In genomic region chr8:70754043-70754870, GRCm38 (mm10) we compare ENCODE assay signal across 8 mouse cellular contexts. TPM values are rescaled to one million over a fixed set of nuclear protein-coding genes. Genes with fewer than 3 reads are reported as not detected.
A peak's percentile ranks its signal among the peaks of the same experiment; 100 is the strongest.
DNase-seq lines count a peak whose midpoint lies in the region; ATAC-seq lines count a peak whose summit lies in the region.

Gene Rab3a (plus strand): TSS chr8:70754679.

- H3K9ac ChIP-seq in heart, embryonic 14.5 days (ENCODE audit: low read length): peak within 1 kb of the TSS; percentile 86
- H3K9ac ChIP-seq in liver, embryonic 13.5 days: peak within 1 kb of the TSS; percentile 84
- peak within 1 kb of the TSS; percentile 83 for H3K9ac ChIP-seq in stomach, embryonic 16.5 days (ENCODE audit: low read length)

- peaks cover 14% of the 10 kb centered on the region for H3K27me3 ChIP-seq in heart, embryonic 14.5 days (ENCODE audit: control insufficient read depth, insufficient read depth, low read length)
- peaks cover 14% of the 10 kb centered on the region for H3K27me3 ChIP-seq in liver, embryonic 13.5 days
- H3K27me3 ChIP-seq in stomach, embryonic 16.5 days (ENCODE audit: control insufficient read depth, insufficient read depth, low read length): no peaks in the 10 kb centered on the region

- DNase-seq in CD4-positive, CD25-positive, alpha-beta regulatory T cell, adult 2 months (ENCODE audit: low read depth, low spot score): peak; percentile 97
- peak; percentile 99 for DNase-seq in fibroblast of lung, adult 2 months (ENCODE audit: low read depth)
- DNase-seq in kidney, postnatal 14 days: peak; percentile 99
- DNase-seq in liver, embryonic 13.5 days: peak; percentile 98
- DNase-seq in neural tube, embryonic 10.5 days (ENCODE audit: extremely low spot score, low spot score): peak; percentile 92

- H3K9me3 ChIP-seq in heart, embryonic 14.5 days (ENCODE audit: control insufficient read depth, low read length): no peaks in the 10 kb centered on the region
- no peaks in the 10 kb centered on the region for H3K9me3 ChIP-seq in liver, embryonic 13.5 days (replicated peaks)
- H3K9me3 ChIP-seq in stomach, embryonic 16.5 days (replicated peaks; ENCODE audit: control insufficient read depth, low read length): no peaks in the 10 kb centered on the region

- ATAC-seq in heart, embryonic 14.5 days (ENCODE audit: insufficient number of reproducible peaks, insufficient read depth, low FRiP score, low read depth): peak; percentile 94
- ATAC-seq in liver, embryonic 13.5 days (ENCODE audit: low read depth): peak; percentile 98
- peak; percentile 97 for ATAC-seq in stomach, embryonic 16.5 days (ENCODE audit: insufficient read depth, low FRiP score)

- peaks cover 9% of the 10 kb centered on the region for H3K4me1 ChIP-seq in brown adipose tissue, adult 24 weeks (ENCODE audit: control insufficient read depth, insufficient read depth, insufficient read length, low read length)
- H3K4me1 ChIP-seq in heart, embryonic 14.5 days (ENCODE audit: control insufficient read depth in 2 of 2, insufficient read depth in 2 of 2, low read length in 2 of 2): peaks cover 15 to 32% of the 10 kb centered on the region in 2 experiments
- peaks cover 48% of the 10 kb centered on the region for H3K4me1 ChIP-seq in liver, embryonic 13.5 days (replicated peaks)
- peaks cover 28% of the 10 kb centered on the region for H3K4me1 ChIP-seq in stomach, embryonic 16.5 days (ENCODE audit: control insufficient read depth, insufficient read depth, low read length)

- peaks cover 29% of the 10 kb centered on the region for H3K36me3 ChIP-seq in heart, embryonic 14.5 days (ENCODE audit: control insufficient read depth, insufficient read depth, low read length)
- peaks cover 26% of the 10 kb centered on the region for H3K36me3 ChIP-seq in liver, embryonic 13.5 days
- peaks cover 7% of the 10 kb centered on the region; the same call in 1 of the 2 replicates for H3K36me3 ChIP-seq in stomach, embryonic 16.5 days (ENCODE audit: control insufficient read depth, insufficient read depth, low read length)

- peak within 1 kb of the TSS; percentile 97 for H3K4me2 ChIP-seq in heart, embryonic 14.5 days (ENCODE audit: low read length)
- H3K4me2 ChIP-seq in liver, embryonic 13.5 days: peak within 1 kb of the TSS; percentile 100
- H3K4me2 ChIP-seq in stomach, embryonic 16.5 days (ENCODE audit: low read depth, low read length): peak within 1 kb of the TSS; percentile 98

- peak within 1 kb of the TSS; percentile 69 for H3K4me3 ChIP-seq in brown adipose tissue, adult 24 weeks (ENCODE audit: insufficient read depth, low read depth, low read length)
- H3K4me3 ChIP-seq in heart, embryonic 14.5 days (ENCODE audit: control insufficient read depth in 1 of 2, insufficient read depth in 1 of 2, low read depth in 1 of 2, low read length in 2 of 2): peak within 1 kb of the TSS; percentile 57 to 74
- H3K4me3 ChIP-seq in liver, embryonic 13.5 days (replicated peaks): peak within 1 kb of the TSS; percentile 76
- peak within 1 kb of the TSS; percentile 71 for H3K4me3 ChIP-seq in stomach, embryonic 16.5 days (replicated peaks; ENCODE audit: low read length)

- H3K27ac ChIP-seq in brown adipose tissue, adult 24 weeks (replicated peaks; ENCODE audit: low read depth, low read length): peak within 1 kb of the TSS; percentile 97
- H3K27ac ChIP-seq in heart, embryonic 14.5 days (replicated peaks in 1 of 2; ENCODE audit: control insufficient read depth in 1 of 2, insufficient read depth in 1 of 2, low read depth in 2 of 2, low read length in 2 of 2): peak within 1 kb of the TSS; percentile 70 to 79
- peak within 1 kb of the TSS; percentile 66 for H3K27ac ChIP-seq in liver, embryonic 13.5 days
- H3K27ac ChIP-seq in stomach, embryonic 16.5 days (ENCODE audit: low read length): peak within 1 kb of the TSS; percentile 89

- 8% methylated on average over 37 of the region's 37 CpGs for WGBS in heart, embryonic 14.5 days
- 7% methylated on average over 37 of the region's 37 CpGs for WGBS in liver, embryonic 13.5 days (ENCODE audit: insufficient replicate concordance)
- 8% methylated on average over 37 of the region's 37 CpGs for WGBS in stomach, embryonic 16.5 days

RNA-seq across cellular contexts. Expression of gene Rab3a, which starts in this region (rescaled TPM):
- polyA plus RNA-seq in brown adipose tissue, adult 24 weeks (2012; ENCODE audit: insufficient read depth, insufficient read length, missing spikeins): 18.1 and 21.3 TPM in 2 replicates
- 24.1 and 25.7 TPM in 2 replicates for polyA plus RNA-seq in heart, embryonic 14.5 days (2014; fragmentation: Nextera tagmentation; extraction: Ambion mirVana)
- 2.7 and 3.9 TPM in 2 replicates for polyA plus RNA-seq in liver, embryonic 13.5 days (2015; fragmentation: Nextera tagmentation; extraction: Ambion mirVana)
- 23.4 and 23.8 TPM in 2 replicates for polyA plus RNA-seq in stomach, embryonic 16.5 days (2015; fragmentation: Nextera tagmentation; extraction: Ambion mirVana)

Comparison
In these comparisons a context has a peak if more than half of its experiments do, and no peak if none do; other contexts are left out.
1. Peak in every context shown above with its lines: DNase-seq, ATAC-seq, H3K4me3 ChIP-seq and H3K27ac ChIP-seq.